Mouse (Mus musculus) retina, postnatal 7 days (tissue): Measurements from ENCODE around the gene Fam118b.
A peak's percentile ranks its signal among the peaks of the same experiment; 100 is the strongest.

ENCODE experiments used
- DNase-seq: peaks from one replicate; pipeline ENCODE4 v3.0.0-alpha.2; 2012; ENCODE audit warnings: low read depth, low spot score

Gene Fam118b

DNA sequence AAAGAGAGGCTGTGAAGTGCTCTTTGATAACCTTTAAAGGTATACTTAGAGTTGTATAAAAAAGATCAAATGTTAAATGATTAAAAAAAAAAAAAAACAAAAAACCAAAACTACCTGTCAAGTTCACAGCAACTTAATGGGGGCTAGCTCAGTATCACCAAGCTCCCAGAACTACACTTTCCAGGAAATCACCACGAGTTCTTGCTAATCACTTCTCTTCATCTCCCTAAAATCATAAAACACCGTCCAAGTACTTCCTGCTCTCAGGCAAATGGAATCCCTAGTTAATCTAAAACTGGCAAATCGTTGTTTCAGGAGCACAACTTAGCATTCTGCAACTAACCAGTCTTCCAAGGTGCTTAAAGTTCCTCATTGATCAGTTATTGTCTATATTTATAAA is 3.1 kb downstream of the Fam118b start:
- no peak for DNase-seq

DNA sequence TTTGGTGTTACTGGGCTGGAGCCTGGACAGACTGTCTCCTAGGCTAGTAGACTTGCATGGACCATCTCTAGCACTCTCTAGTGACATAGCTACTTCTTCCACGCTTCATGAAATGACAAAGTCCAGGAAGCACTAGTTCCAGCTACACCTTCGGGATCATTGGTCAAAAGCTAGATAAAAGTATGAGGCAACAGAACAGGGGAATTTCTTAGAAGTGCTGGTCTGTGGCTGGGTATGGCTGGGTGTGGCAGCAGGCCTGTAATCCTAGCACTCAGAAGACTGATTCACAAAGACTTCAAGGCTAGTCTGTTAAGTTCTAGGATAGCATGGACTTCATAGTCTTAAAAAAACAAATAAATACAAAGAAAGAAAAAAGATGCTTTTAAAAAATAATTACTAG is 4.2 kb downstream of the Fam118b start:
- no peak for DNase-seq

DNA sequence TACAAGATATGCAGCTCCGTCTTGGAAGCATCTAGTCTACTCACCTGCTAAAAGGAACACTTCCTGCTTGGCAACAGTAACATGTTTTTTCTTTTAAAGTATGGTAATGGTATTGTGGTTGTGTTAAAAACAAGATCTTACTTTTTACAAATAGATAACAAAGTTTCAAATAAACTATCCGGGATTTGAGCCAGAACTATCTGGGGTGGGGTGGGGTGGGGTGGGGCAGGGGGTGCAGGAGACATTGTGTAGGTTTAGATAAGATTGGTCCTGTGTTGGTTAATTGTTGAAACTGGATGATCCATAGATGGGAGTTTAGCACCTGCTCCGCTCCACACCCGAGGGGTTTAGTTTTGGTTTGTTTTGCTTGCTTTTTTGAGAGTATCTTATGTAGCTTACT is 5.2 kb downstream of the Fam118b start:
- DNase-seq, result no peak

DNA sequence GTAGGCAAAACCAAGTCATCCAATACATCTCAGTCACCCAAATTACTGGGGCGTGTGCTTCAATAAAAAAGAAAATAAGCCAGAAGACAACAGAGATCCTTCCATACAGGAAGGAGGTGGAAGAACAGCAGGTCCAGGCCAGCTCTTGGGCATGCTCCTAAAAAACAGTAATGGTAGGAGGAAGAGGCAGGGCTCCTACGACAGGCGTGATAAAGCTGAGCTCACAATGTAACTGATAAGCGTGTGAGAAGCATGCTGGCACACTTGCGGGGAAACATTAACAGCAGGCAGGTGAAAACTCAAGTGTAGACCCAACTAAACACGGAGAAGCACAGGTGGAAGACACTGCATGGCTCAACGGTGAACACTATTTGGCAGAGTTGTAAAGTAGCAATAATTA is 10.2 kb downstream of the Fam118b start:
- no peak for DNase-seq

DNA sequence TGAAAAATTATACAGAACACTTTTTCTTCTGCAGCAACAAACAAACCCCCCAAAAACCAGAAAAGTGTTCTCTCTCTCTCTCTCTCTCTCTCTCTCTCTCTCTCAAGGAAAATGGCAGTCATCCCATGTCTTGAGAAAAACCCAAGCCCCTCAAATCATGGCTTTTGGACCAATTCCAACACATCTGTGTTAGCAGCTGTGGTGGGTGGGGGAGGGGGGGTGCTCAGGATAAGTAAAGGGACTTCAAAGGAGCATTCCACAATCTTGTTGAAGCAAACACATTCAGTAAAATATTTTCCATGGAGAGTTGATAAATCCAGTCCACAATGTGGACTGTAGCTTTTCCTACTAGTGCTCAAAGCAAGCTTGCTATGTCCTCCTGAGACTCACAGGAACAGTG is 18.1 kb downstream of the Fam118b start:
- DNase-seq, result no peak

DNA sequence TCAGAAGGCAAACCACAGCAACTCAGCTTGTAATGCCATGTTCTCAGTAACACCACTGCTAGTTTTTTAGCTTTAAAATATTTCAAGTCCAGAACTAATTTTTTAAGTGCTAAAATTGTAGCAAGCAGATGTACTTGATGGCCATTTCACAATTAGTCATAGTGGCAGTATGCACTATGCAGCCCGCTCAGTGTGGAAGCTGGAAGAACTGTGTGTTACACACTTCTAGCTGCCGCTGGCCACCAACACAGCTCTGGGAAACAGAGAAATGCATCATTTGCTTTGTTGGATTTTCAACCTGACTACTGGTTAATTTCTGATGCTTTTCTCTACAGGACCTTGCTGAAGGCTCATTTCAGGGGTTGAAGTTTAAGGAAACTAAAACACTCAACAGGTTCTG is 20.2 kb downstream of the Fam118b start:
- no peak for DNase-seq

DNA sequence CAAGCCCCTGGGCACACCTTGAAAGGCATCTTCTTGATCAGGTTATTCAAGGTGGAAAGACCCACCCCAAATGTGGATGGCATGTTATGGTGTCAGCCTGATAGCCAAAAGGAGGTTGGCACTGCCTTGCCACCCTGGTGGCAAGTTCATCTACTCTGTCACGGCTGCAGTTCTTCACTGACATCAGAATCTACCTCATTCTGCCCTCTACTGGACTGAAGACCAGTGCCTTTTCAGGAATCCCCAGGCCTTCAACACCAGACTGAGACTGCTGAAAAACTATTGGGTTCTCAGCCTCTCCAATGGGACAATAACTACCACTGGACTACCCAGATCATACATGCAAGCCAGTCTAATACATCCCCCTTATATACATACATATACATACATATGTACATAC is 27.9 kb downstream of the Fam118b start:
- no peak for DNase-seq

DNA sequence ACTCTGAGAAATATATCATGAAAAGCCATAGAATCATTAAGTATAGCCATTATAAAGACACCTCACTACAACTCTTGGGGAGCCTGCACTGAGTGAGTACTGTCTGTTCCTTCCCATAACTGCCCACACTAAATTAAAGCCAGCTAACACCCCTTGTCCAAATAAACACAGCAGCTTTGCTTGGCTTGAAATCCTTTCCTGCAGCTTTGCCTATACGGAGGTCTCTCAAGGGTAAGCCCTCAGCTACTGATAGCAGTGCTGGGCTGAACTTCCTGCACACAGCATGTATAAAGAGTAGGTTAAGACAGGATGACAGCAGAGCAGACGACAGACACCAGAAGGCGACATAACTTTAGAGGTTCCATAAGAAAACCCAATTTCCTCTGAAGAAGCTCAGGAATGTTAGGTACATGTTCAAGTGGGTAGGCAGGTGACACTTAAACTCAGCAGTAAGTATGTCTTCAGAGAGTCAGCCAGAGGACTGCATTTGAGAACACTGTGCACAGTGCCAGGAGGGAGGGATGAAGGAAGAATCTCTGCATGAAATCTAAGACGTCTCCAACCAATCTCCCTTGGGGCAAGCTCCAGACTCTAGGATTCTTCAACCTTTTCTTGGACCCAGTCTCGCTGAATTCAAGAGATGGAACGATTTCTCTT is 28.6 kb downstream of the Fam118b start:
- DNase-seq, result no peak

DNA sequence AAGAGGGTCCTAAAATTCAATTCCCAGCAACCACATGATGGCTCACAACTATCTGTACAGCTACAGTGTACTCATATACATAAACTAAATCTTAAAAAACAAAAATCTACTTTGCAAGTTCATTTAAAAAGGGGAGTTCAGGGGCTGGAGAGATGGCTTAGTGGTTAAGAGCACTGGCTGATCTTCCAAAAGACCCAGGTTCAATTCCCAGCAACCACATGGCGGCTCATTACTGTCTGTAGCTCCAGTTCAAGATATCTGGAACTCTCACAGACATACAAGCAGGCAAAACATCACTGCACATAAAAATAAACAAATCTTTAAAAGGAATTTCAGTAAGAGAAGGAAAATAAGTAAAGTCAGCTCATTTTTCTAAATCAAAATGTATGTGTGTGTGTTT is 29.2 kb downstream of the Fam118b start:
- no peak for DNase-seq

DNA sequence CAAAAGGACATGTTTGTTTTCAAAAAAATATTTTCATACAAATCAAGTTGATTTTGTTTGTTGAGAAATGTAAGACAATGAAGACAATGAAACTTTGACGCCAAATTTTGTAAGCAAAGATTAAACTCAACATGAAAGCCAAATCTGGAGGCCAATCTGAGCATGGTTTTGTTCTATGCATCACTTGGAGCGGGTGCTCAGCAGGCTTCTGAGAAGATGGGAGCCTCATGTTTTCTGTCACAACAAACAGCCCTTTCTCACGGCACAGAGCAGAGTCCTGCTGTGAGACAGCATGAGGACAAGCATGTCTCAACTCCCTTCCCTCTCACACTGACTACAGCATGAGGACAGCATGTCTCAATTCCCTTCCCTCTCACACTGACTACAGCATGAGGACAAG is 31.6 kb downstream of the Fam118b start:
- no peak for DNase-seq

DNA sequence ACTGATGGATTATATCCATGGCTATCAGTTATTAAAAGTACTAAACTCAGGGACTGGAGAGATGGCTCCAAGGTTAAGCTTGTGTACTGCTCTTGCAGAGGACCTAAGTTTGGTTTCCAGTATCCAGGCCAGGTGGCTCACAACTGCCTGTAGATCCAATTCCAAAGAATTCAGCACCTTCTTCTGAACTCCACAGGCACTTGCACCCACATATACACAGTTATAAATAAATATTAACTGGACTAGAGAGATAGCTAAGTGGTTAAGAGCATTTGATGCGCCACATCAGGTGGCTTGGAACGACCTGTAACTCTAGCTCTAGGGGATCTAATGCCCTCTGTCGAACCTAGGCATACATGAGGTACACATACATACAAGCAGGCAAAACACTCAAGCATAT is 38.9 kb downstream of the Fam118b start:
- no peak for DNase-seq

DNA sequence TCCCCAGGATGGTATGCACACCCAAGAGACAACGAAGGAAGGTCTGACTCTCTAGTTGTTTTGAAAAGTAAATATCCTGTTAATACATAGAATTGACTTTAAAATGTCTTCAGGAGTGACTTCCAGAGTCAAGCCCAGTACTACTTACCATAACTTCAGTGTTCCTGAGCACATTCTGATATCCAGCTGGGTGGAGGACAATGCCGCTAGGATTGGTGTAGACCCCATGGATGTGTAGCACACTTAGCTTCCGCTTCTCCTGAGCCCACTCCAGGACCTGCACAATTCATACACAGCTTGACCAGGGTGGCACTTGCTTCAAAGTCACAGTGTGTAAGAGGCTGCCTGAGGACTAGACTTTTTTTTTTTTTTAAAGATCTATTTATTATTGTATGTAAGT is 44.1 kb downstream of the Fam118b start:
- DNase-seq, result no peak

DNA sequence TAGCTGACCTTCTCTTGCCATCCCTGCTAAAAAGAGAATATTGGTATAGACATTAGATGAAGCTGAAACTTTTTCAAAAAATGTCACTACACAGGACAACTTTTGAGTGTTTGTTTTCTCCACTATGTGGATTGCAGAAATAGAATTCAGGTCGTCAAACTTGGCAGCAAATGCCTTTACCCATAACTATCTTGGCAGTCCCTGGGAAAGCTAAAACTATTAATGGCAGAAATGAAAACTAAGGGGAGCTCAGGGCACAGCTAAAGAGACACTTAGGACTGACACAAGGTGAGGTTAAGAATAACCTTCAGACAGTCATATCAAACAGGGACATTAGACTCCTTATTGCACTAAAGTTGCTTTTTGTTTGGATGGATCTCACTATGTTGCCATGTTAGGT is 49.6 kb downstream of the Fam118b start:
- no peak for DNase-seq

DNA sequence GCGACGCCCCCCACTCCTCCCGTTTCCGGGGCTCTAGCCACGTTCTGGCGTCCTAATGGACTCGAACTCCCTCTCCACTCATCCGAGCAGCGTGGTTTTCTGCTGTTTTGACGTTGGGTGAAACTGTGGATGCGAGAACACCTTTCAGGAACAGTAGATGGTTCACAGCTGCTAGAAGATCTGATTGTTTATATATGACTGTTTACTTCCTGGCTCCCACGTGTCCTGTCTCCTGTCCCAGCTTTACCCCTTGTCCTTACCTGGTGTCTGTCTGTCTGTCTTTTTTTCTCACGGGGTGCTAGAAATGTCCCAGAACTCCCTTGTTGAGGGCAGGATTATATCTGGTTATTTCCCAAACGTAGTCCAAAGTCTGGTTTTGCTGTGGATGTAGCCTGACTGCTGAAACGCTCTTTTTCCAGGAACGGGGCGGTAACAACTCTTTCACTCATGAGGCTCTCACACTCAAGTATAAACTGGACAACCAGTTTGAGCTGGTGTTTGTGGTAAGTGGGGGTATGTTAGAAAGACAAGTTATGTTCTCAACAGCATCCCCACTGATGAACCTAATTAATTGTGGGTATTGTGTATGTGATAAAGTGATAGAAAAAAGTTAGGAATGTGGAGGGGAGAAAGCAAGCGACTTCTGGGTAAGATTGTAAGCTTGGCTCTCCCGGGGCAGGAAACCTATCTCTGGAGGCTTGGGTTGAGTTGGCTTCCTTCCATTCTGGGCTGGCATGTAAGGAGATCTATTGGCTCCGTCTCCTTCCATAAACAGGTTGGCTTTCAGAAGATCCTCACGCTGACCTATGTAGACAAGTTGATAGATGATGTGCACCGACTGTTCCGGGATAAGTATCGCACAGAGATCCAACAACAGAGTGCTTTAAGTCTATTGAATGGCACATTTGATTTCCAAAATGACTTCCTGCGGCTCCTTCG is 55.8 kb downstream of the Fam118b start:
- DNase-seq, result no peak

DNA sequence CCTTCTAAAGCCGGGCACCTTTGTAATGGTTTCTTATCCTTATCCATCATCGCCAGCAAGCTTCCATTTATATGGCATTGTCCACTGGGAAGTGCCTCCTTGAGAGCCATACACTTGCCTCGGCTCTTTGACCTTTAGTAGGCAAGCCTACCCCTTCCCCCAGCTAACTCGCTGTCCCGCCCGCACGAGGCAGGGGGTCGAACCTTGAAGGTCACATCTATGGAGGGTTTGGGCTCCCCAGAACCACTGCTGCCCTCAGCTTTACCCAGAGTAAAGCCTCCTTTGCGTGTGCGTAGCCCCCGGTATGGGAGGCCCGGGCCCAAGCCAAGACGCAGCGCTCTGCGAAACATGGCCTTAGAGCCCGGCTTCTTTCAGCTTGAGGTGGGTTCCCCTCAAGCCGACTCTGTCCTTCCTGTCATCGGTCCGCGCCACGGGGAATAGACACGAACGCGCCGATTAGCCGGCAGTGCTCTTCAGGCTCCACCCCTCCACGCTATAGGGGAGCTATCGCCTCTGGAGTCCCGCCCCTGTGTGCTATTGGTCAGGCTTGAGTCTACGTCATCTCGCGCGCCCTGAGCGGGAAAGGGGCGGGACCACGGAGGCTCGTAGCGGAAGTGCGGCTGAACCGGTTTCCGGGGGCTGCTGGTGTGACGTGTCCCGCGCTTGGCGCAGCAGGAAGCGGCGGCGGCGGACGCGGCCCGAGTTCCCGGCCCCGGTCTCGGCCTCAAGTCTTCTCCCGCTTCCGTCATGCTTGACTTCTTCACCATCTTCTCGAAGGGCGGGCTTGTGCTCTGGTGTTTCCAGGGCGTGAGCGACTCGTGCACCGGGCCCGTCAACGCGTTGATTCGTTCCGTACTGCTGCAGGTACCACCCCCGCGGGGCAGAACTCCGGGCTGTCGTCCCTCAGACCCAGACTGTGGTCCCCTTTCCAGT is 56.8 kb downstream of the Fam118b start, which contains the start of gene Foxred1:
TSS of gene Foxred1 (minus strand) at position 514 of the 933 bp plus-strand sequence.
- DNase-seq, result peak; percentile 99

DNA sequence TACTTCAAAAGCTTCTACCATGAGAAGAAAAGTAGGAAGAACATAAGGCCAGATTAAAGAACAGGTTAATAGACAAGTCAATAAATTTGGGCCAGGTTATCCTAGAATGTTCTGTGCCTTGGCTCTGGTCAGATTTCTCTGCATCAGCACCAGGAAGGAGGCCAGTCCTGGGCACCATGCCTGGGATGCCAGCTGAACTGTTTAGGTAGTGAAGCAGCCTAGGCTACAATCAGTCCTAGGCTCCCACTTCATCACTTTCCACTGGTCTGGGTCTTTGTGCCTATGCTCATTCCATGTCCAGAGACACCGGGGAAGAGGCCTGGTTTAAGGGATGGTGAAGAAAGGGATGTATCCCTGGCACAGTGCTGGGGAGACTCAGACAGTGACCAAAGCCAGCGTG is 63.2 kb downstream of the Fam118b start:
- no peak for DNase-seq

DNA sequence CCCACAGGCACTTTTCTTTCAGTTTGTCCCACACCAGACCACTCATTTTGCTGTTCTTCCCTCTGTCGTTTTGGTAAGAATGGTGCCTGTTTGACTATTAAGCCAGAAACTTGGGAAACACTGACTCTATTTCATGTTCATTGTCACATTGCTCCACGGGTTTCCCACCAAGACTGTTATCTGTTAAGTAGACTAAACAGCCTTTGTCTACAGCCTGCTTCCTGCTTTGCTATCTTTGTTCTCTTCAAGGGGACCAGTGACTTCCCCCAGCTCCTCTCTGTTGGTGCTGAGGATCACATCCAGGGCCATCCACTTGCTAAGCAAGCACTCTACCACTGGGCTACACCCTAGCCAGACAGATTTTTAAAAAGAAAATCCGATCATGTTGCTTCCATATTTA is 64.1 kb downstream of the Fam118b start:
- DNase-seq, result no peak

DNA sequence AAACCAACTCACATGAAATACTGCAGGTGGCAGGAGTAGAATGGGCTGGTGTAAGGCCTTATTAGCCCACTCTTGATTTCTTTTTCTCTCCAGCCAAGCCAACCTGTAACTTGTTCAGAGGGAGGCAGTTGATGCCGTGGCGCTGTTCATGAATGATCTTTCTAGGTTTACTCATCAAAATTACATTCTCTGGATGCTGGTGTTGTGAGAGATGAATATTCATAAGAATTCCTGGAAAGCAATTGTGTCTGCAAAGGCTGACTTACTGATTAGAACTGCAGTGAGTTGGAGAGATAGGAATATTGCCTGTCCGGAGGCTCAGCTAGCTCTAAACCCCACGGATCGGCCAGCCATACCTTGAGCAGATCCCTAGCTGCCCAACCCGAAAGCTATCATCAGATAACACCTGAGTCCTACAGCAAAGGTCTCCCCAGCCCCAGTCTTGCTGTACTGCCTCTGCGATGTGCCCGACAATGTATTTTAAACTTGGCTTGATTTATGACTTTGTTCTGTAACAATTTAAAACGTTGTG is 67.0 kb downstream of the Fam118b start:
- DNase-seq, result no peak

DNA sequence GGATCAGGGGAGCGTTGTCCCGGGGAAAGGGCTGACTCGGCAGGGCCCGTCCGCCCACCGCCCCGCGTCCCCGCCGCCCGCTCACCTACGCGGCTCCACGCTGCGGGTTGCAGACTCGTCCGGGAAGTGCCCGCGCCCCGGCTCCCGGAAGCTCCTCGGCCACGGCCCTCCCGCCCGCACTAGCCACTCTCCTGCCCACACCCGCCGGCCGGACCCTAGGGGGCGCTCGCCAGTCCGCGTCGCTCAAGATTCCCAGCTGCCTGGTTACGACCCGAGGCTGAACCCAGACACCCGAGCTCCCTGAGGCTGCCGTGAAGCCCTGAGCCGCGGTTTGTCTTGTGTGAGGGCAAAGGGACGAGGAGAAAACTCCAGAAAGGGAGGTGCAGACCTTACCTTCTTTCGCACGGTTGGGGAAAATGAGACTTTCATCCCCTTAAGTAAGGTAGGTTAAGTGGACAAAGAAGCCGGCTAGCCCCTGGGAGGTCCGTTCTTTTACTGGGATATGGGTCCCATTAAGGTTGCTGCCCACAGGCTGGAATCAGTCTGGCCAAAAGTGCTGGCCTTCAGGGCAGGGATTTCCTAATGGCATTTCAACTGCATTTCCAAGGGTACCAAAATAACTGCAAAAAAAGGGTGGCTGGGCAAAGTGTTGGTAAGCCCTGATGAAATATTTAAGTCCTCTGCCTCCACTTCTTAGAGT is 67.7 kb downstream of the Fam118b start, which contains the start of the genes Srpr and Tirap:
TSS of gene Srpr (plus strand) at position 404 of the 700 bp plus-strand sequence.
TSS of gene Tirap (minus strand) at position 520 of the 700 bp plus-strand sequence.
- DNase-seq, result peak; percentile 82

DNA sequence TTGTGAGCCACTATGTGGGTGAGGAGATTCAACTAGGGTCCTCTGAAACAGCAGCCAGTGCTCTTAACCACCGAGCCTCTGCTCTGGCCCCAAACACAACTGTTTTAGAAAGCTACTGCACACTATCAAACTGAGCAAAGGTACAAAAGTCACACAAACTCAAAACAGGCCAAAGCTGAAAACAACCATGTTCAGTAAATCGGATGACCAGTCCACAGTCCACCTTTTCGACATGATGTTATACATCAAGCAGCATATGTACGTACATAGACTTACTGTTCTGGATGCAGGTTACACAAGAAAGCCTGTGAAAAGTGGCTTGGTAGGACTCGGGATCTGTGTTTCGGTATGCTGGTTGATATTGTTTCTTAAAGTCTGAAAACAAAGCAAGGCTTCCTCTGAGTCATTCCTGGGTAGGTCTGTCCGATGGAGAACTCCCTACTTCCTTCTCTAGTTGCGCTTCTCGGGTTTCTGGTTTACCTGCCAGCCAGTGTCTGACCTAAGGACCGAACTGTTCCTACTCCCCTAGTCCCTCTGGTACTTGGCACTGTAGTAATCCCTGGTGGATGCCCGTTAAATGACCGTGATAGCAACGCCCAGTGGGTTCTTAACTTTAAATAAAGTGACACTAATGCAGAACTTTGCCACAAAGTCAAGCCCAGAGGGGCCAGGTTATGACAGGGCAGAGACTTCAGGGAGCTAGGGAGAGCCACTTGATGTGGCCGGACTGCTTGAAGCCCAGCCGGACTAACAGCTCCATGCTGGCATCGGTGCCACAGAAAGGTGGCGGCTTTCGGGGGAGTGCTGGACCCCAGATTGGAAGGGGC is 68.4 kb downstream of the Fam118b start:
- DNase-seq, result no peak
